In the genomic region with DNA sequence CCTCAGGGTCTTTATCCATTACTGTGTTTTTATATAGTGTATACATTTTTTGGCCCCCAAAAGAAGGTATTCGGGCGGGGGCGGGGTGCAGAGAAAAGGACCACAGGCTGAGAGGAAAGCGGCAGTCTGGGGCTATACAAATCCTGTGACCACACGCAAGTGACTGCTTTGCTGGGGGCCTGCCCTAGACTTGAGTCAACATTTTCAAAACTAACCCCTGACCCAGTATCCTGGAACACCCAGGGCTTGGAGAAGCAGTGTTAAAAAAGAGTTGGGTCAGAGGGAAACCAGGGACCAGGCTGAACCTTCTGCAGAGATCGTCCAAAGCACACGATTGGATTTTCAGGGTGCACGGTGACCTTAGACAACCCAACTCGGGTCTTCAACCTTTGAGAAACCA, we compare ENCODE assay signal across 31 mouse cellular contexts. TPM values are rescaled to one million over a fixed set of nuclear protein-coding genes. Genes with fewer than 3 reads are reported as not detected.
"Had no signal": no experiment of that assay in that cellular context is flagged by ENCODE, and none has a peak within 500 bp of the region (broad histone marks: within the 10 kb centered on the region; RNA-seq: fewer than 3 reads in every experiment).

No protein-coding gene starts in this region.

- DNase-seq: kidney, adult 2 months; kidney, postnatal 25 days; layer of hippocampus, adult 9-11 months; liver, embryonic 13.5 days; midbrain, embryonic 14.5 days; right cerebral cortex, adult 18-20 months; right cerebral cortex, postnatal 14 days; right cerebral cortex, postnatal 4 days; thymus, adult 2 months; thymus, postnatal 36 days had no signal

- H3K27me3 ChIP-seq: liver, embryonic 13.5 days; lung, embryonic 15.5 days; neural tube, embryonic 12.5 days; neural tube, embryonic 15.5 days had no signal

- H3K9me3 ChIP-seq: liver, embryonic 13.5 days; lung, embryonic 15.5 days; neural tube, embryonic 12.5 days; neural tube, embryonic 15.5 days had no signal

- H3K4me3 ChIP-seq: layer of hippocampus, adult 2 months; left cerebral cortex, adult 2 months; liver, embryonic 13.5 days; lung, embryonic 15.5 days; neural tube, embryonic 12.5 days; neural tube, embryonic 15.5 days had no signal

- H3K4me1 ChIP-seq: liver, embryonic 13.5 days; neural tube, embryonic 12.5 days; neural tube, embryonic 15.5 days had no signal

- H3K36me3 ChIP-seq: liver, embryonic 13.5 days; lung, embryonic 15.5 days; neural tube, embryonic 12.5 days; neural tube, embryonic 15.5 days had no signal

- H3K27ac ChIP-seq: kidney, postnatal 0 days; layer of hippocampus, adult 2 months; left cerebral cortex, adult 2 months; liver, embryonic 13.5 days; lung, embryonic 15.5 days; neural tube, embryonic 12.5 days; neural tube, embryonic 15.5 days; stomach, postnatal 0 days had no signal

- H3K9ac ChIP-seq: liver, embryonic 13.5 days; lung, embryonic 15.5 days; neural tube, embryonic 12.5 days; neural tube, embryonic 15.5 days had no signal

- H3K4me2 ChIP-seq: liver, embryonic 13.5 days; lung, embryonic 15.5 days; midbrain, embryonic 11.5 days; neural tube, embryonic 12.5 days; neural tube, embryonic 15.5 days had no signal

RNA-seq across cellular contexts. Expression of a gene that starts 43.7 kb away (rescaled TPM):
- total RNA-seq: layer of hippocampus, adult 2 months; layer of hippocampus, postnatal 25 days; left cerebral cortex, adult 2 months; left cerebral cortex, postnatal 10 days; left cerebral cortex, postnatal 36 days; liver, adult 2 months; megakaryocyte progenitor cell, adult 5-6 weeks; megakaryocyte-erythroid progenitor cell, adult 5-6 weeks had no signal
- polyA plus RNA-seq: kidney, adult 2 months; kidney, embryonic 14.5 days; kidney, postnatal 0 days; large intestine, adult 2 months; limb, embryonic 11.5 days; limb, embryonic 14.5 days; liver, adult 2 months; liver, embryonic 13.5 days; liver, embryonic 16.5 days; lung, embryonic 15.5 days; midbrain, embryonic 11.5 days; midbrain, embryonic 14.5 days; neural tube, embryonic 12.5 days; neural tube, embryonic 15.5 days; stomach, embryonic 14.5 days; stomach, postnatal 0 days; thymus, adult 2 months; urinary bladder, adult 2 months had no signal
